In the genomic region with DNA sequence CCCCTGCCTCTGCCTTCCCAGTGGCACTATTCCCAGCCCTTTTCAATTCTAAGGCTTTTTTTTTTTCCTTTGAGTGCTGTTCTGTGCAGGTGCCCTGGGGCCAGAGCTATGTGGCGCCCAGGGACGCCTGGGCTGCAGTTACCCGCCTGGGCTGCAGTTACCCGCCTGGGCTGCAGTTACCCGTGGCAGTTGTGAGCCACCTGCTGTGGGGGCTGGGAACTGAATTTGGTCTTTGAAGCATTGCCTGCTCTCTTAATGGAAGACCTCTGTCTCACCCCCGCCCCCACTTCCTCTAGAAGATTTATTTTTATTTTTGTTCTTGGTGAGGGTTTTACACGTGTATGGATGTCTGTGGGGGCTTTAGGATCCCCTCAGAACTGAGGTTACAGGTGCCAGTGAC, we compare ENCODE assay signal across 13 mouse cellular contexts. TPM values are rescaled to one million over a fixed set of nuclear protein-coding genes. Genes with fewer than 3 reads are reported as not detected.
DNase-seq lines count a peak whose midpoint lies in the region; ATAC-seq and TF ChIP-seq lines count a peak whose summit lies in the region.
"Had no signal": no experiment of that assay in that cellular context is flagged by ENCODE, and none has a peak within 500 bp of the region (broad histone marks: within the 10 kb centered on the region; RNA-seq: fewer than 3 reads in every experiment).

No protein-coding gene starts in this region.

- no peak for TF ChIP-seq CTCF in G1E (IDR thresholded peaks at IDR 0.05; ENCODE audit: low read depth, low read length)
- TF ChIP-seq CTCF in cerebellum, adult 2 months (IDR thresholded peaks at IDR 0.05; ENCODE audit: borderline replicate concordance, insufficient read depth, low read depth, low read length), result no peak

- peaks cover 93% of the 10 kb centered on the region for H3K36me3 ChIP-seq in G1E (replicated peaks)

- peaks cover 59% of the 10 kb centered on the region for H3K4me1 ChIP-seq in G1E (ENCODE audit: insufficient read depth, low read depth, low read length)
- H3K4me1 ChIP-seq in cerebellum, adult 2 months (ENCODE audit: control insufficient read depth, insufficient read depth, low read length), result no peaks in the 10 kb centered on the region

- 75% methylated on average over 7 of the region's 7 CpGs for WGBS in cerebellum, adult 2 months

- ATAC-seq in G1E (ENCODE audit: extremely low read depth, insufficient number of reproducible peaks, low FRiP score, poor library complexity, severe bottlenecking), result peak; percentile 81; the same call in 1 of the 2 replicates
- ATAC-seq in megakaryocyte progenitor cell, adult 5-6 weeks (replicated peaks; ENCODE audit: poor library complexity), result peak; percentile 65

- no peaks in the 10 kb centered on the region for H3K27me3 ChIP-seq in G1E (ENCODE audit: insufficient read depth, low read length)
- H3K27me3 ChIP-seq in cerebellum, adult 2 months (ENCODE audit: control insufficient read depth, insufficient read depth, low read length), result no peaks in the 10 kb centered on the region
- H3K27me3 ChIP-seq: heart, embryonic 12.5 days; hindbrain, embryonic 12.5 days had no signal

- no peak for TF ChIP-seq POLR2A in cerebellum, adult 2 months (IDR thresholded peaks at IDR 0.05; ENCODE audit: borderline replicate concordance, insufficient read depth, low read length)

- H3K27ac ChIP-seq in cerebellum, adult 2 months (ENCODE audit: insufficient read depth, low read length), result no peak overlapping the region
- H3K27ac ChIP-seq: hindbrain, embryonic 12.5 days had no signal

- peaks cover 4% of the 10 kb centered on the region for H3K9me3 ChIP-seq in G1E (replicated peaks)
- H3K9me3 ChIP-seq: heart, embryonic 12.5 days; hindbrain, embryonic 12.5 days had no signal

- H3K4me3 ChIP-seq in G1E (ENCODE audit: low read depth, low read length), result no peak overlapping the region; the same call in 1 of the 2 replicates
- H3K4me3 ChIP-seq in cerebellum, adult 2 months (replicated peaks; ENCODE audit: insufficient read depth, low read depth, low read length), result no peak overlapping the region
- H3K4me3 ChIP-seq: heart, embryonic 12.5 days; hindbrain, embryonic 12.5 days had no signal

- peak; percentile 79 for DNase-seq in CD4-positive, CD25-positive, alpha-beta regulatory T cell, adult 2 months (ENCODE audit: low read depth, low spot score)
- peak; percentile 19 for DNase-seq in G1E (ENCODE audit: low spot score)
- peak; percentile 67 to 79 for DNase-seq in thymus, adult 18-20 months
- no peak for DNase-seq in left cerebral cortex, adult 9 months (ENCODE audit: low spot score in 2 of 2)
- no peak for DNase-seq in layer of hippocampus, adult 9-11 months
- DNase-seq in cerebellum, adult 2 months, result no peak
- DNase-seq in testis, postnatal 10 days (ENCODE audit: low spot score), result no peak
- DNase-seq: adrenal gland, adult 8-10 months; kidney, adult 8-10 months; lung, postnatal 4 days had no signal

RNA-seq across cellular contexts. Expression of a gene that starts 7.9 kb away (rescaled TPM):
- total RNA-seq in G1E (2014; fragmentation: Nextera tagmentation) (46.7 and 48.9 TPM in 2 replicates), G1E (2017) (43.4 and 52.1 TPM in 2 replicates)
- 7.1 and 8.3 TPM in 2 replicates for polyA plus RNA-seq in G1E (2012)
- 28.3 and 32.2 TPM in 2 replicates for total RNA-seq in megakaryocyte progenitor cell, adult 5-6 weeks (2015)
- total RNA-seq in megakaryocyte progenitor cell, adult 5-6 weeks (2017), result 43.3 and 47.9 TPM in 2 replicates
- 2.9 and 3.2 TPM in 2 replicates for polyA plus RNA-seq in cerebellum, adult 2 months (2012; rRNA removed)

RNA-seq across cellular contexts. Expression of a gene that starts 36.7 kb away (rescaled TPM):
- total RNA-seq in G1E (2014; fragmentation: Nextera tagmentation) (51.1 and 53.2 TPM in 2 replicates), G1E (2017) (6.3 and 12.0 TPM in 2 replicates)
- polyA plus RNA-seq in G1E (2012), result 35.1 and 35.2 TPM in 2 replicates
- total RNA-seq in megakaryocyte progenitor cell, adult 5-6 weeks (2015), result 58.5 and 59.2 TPM in 2 replicates
- 16.8 and 17.9 TPM in 2 replicates for total RNA-seq in megakaryocyte progenitor cell, adult 5-6 weeks (2017)
- polyA plus RNA-seq in cerebellum, adult 2 months (2012; rRNA removed), result 24.8 and 25.2 TPM in 2 replicates

RNA-seq across cellular contexts. Expression of a gene that starts 36.8 kb away (rescaled TPM):
- total RNA-seq in G1E (2014; fragmentation: Nextera tagmentation) (148 and 198 TPM in 2 replicates), G1E (2017) (163 and 179 TPM in 2 replicates)
- 2.4 and 3.7 TPM in 2 replicates for polyA plus RNA-seq in G1E (2012)
- 95.0 and 110 TPM in 2 replicates for total RNA-seq in megakaryocyte progenitor cell, adult 5-6 weeks (2015)
- total RNA-seq in megakaryocyte progenitor cell, adult 5-6 weeks (2017), result 138 and 151 TPM in 2 replicates
- polyA plus RNA-seq in cerebellum, adult 2 months (2012; rRNA removed), result 46.4 and 49.7 TPM in 2 replicates

Comparison
In these comparisons a context has a peak if more than half of its experiments do, and no peak if none do; other contexts are left out.
1. DNase-seq: peak in CD4-positive, CD25-positive, alpha-beta regulatory T cell, adult 2 months (single experiment), G1E (single experiment) and thymus, adult 18-20 months (2 of 2); none in left cerebral cortex, adult 9 months (0 of 2), layer of hippocampus, adult 9-11 months (single experiment), cerebellum, adult 2 months (0 of 2) and testis, postnatal 10 days (single experiment).